Mouse (Mus musculus) G1E (cell line): ENCODE data around the gene Zfp366. TPM values are rescaled to one million over a fixed set of nuclear protein-coding genes. Genes with fewer than 3 reads are reported as not detected.
"Not testable (repeated sequence)": the region's sequence is repeated elsewhere in the genome, so short reads cannot be mapped to it uniquely, and the experiment has no call there.

ENCODE experiments used
- ATAC-seq: 2 replicates; pipeline ENCODE4 v1.8.0; 2016; ENCODE audit warnings: mild to moderate bottlenecking; ENCODE audit not compliant: insufficient number of reproducible peaks, poor library complexity, low FRiP score, severe bottlenecking; ENCODE audit errors: extremely low read depth
- DNase-seq: peaks from one replicate; pipeline ENCODE4 v3.0.0; 2012; ENCODE audit warnings: low spot score
- H3K27me3 ChIP-seq: 2 replicates; pipeline ENCODE4 v1.6.1; 2012; ENCODE audit warnings: mild to moderate bottlenecking, low read length, inconsistent platforms; ENCODE audit not compliant: insufficient read depth
- H3K36me3 ChIP-seq: replicated peaks from 2 replicates; pipeline ENCODE3; 2012; ENCODE audit warnings: mild to moderate bottlenecking, inconsistent platforms
- H3K4me1 ChIP-seq: 2 replicates; pipeline ENCODE4 v1.6.1; 2012; ENCODE audit warnings: low read depth, low read length, inconsistent platforms, mixed read lengths; ENCODE audit not compliant: insufficient read depth
- H3K4me3 ChIP-seq: 2 replicates; pipeline ENCODE4 v1.5.1; 2012; ENCODE audit warnings: low read depth, mild to moderate bottlenecking, inconsistent platforms, low read length, moderate library complexity, mixed read lengths
- H3K9me3 ChIP-seq: replicated peaks from 2 replicates; pipeline ENCODE4 v1.6.1; 2012; ENCODE audit warnings: inconsistent platforms
- CTCF ChIP-seq: IDR thresholded peaks from 2 replicates; pipeline ENCODE4 v1.5.1; 2012; ENCODE audit warnings: low read depth, low read length, inconsistent platforms, mixed read lengths
- GATA1 ChIP-seq: IDR thresholded peaks from 2 replicates; pipeline ENCODE4 v1.6.1; 2012; ENCODE audit warnings: borderline replicate concordance, low read length, inconsistent platforms, mixed read lengths
- GATA2 ChIP-seq: IDR thresholded peaks from 2 replicates; pipeline ENCODE4 v1.6.1; 2012; ENCODE audit warnings: low read depth, low read length, inconsistent platforms, borderline replicate concordance
- POLR2AphosphoS5 ChIP-seq: IDR thresholded peaks from 2 replicates; pipeline ENCODE4 v1.6.1; 2012; ENCODE audit warnings: low read depth, low read length, inconsistent platforms; ENCODE audit not compliant: insufficient replicate concordance
- TAL1 ChIP-seq: conservative IDR thresholded peaks from 2 replicates; pipeline ENCODE4 v1.6.1; 2012; ENCODE audit warnings: low read depth, low read length, inconsistent platforms, mixed read lengths
- polyA plus RNA-seq: library from polyadenylated mRNA; stranded (reverse); fragments of >175 nt; gene quantifications from 2 replicates; pipeline ENCODE4 v1.2.3, GENCODE M21; 2012
- total RNA-seq, 2 experiments: library from RNA; stranded (forward) in 1 of 2; stranded (reverse) in 1 of 2; fragments of 200-1000 nt in 1 of 2; fragments of >200 nt in 1 of 2; fragmentation: Nextera tagmentation in 1 of 2; gene quantifications; 2 replicates each; pipeline ENCODE4 v1.2.3; 2014 to 2017

Zfp366 gene
- total and polyA plus RNA-seq, 3 experiments, result 0.05 TPM; not detected in 2

- no peak overlapping the region for H3K4me3 ChIP-seq
- H3K4me1 ChIP-seq, result no peaks in the 10 kb centered on the region
- no peak for TF ChIP-seq TAL1
- no peak for TF ChIP-seq POLR2AphosphoS5
- TF ChIP-seq CTCF, result no peak
- no peak for TF ChIP-seq GATA1
- TF ChIP-seq GATA2, result no peak
- DNase-seq (no peak), ATAC-seq (no peak)
- no peaks in the 10 kb centered on the region for H3K9me3 ChIP-seq
- no peaks in the 10 kb centered on the region for H3K36me3 ChIP-seq
- H3K27me3 ChIP-seq, result 0 out of 2 replicates have a peak, but pooled peaks cover 4% of the 10 kb centered on the region
Observed at GRCm38 (mm10) chr13:99164360-99164759, 20.3 kb upstream of the Zfp366 start.

- no peaks in the 10 kb centered on the region for H3K36me3 ChIP-seq
- TF ChIP-seq POLR2AphosphoS5 (no peak), TAL1 (no peak)
- H3K27me3 ChIP-seq, result 0 out of 2 replicates have a peak, but pooled peaks cover 6% of the 10 kb centered on the region
- no peaks in the 10 kb centered on the region for H3K4me1 ChIP-seq
- DNase-seq, result no peak
- no peak overlapping the region; the same call in 1 of the 2 replicates for H3K4me3 ChIP-seq
- no peak for ATAC-seq
- H3K9me3 ChIP-seq, result no peaks in the 10 kb centered on the region
Observed at GRCm38 (mm10) chr13:99169401-99169800, 15.2 kb upstream of the Zfp366 start.

- ATAC-seq, result no peak
- H3K27me3 ChIP-seq, result 0 out of 2 replicates have a peak, but pooled peaks cover 6% of the 10 kb centered on the region
- DNase-seq, result no peak
- H3K36me3 ChIP-seq, result no peaks in the 10 kb centered on the region
- no peak for TF ChIP-seq GATA1
- TF ChIP-seq POLR2AphosphoS5, result no peak
- no peak for TF ChIP-seq GATA2
- TF ChIP-seq TAL1, result no peak
- no peak for TF ChIP-seq CTCF
- H3K4me1 ChIP-seq, result no peaks in the 10 kb centered on the region
- H3K9me3 ChIP-seq, result no peaks in the 10 kb centered on the region
- H3K4me3 ChIP-seq, result no peak overlapping the region
Observed at GRCm38 (mm10) chr13:99170337-99170736, 14.3 kb upstream of the Zfp366 start.

- no peak for ATAC-seq
- no peaks in the 10 kb centered on the region for H3K4me1 ChIP-seq
Observed at GRCm38 (mm10) chr13:99173849-99174248, 10.8 kb upstream of the Zfp366 start.

DNA sequence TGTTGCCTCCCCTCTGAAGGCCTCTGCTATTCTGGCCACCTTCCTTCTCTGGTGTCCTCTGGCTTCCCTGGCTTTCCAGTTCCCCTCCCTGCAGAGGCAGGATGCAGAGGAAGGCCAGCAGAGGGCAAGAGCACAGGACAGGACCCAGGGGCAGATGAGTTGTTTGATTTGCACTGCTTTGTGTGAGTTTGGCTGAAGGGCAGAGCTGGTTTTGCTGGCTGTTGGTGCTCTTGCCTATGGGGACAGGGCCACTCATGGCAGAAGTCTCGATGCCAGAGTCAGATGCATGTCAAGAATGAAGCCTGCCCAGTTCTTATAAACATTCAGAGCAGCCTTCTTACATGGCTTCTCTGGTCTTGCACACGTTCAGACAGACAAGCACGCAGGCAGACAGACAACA is 1.8 kb upstream of the Zfp366 start:
- ATAC-seq, H3K27me3 ChIP-seq, H3K4me1 ChIP-seq, DNase-seq, H3K9me3 ChIP-seq, H3K36me3 ChIP-seq, H3K4me3 ChIP-seq: not testable (repeated sequence)

More at GRCm38 (mm10) chr13:99173849-99174248, 10.8 kb upstream of the Zfp366 start:
- H3K27me3 ChIP-seq, result peaks cover 6% of the 10 kb centered on the region; the same call in 1 of the 2 replicates
- no peak for TF ChIP-seq TAL1
- TF ChIP-seq POLR2AphosphoS5, result no peak
- no peak for TF ChIP-seq GATA1
- no peak for TF ChIP-seq GATA2
- TF ChIP-seq CTCF, result no peak
- no peak for DNase-seq
- H3K4me3 ChIP-seq, result no peak overlapping the region
- no peaks in the 10 kb centered on the region for H3K9me3 ChIP-seq
- H3K36me3 ChIP-seq, result no peaks in the 10 kb centered on the region

DNA sequence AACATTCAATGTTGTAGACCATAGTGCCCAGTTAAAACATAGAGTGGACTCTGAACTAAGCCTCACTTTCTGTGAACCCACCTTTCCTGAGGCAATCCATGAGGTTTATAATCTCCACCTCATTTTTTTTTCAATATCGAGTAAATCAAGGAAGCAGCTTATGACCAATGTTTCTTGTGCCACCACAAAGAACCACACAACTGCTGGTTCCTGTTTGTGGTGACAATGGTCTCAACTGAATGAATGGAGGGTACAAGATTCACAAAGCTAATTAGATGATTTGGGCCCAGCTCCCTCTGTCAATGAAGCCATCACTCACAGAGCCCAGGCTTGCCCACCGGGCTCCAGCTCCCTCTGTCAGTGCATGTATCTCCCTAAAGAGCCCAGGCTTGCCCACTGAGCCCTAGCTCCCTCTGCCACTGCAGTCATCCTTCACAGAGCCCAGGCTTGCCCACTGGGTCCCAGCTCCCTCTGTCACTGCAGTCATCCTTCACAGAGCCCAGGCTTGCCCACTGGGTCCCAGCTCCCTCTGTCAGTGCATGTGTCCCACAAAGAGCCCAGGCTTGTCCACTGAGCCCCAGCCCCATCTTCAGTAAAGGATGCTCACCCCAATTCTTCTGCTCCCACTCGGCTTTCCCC is 1.2 kb upstream of the Zfp366 start:
- Histone ChIP-seq H3K4me3 (no peak overlapping the region), H3K36me3 (no peaks in the 10 kb centered on the region), H3K9me3 (no peaks in the 10 kb centered on the region), H3K27me3 (peaks cover 3% of the 10 kb centered on the region), H3K4me1 (no peaks in the 10 kb centered on the region)
- no peak for TF ChIP-seq POLR2AphosphoS5
- TF ChIP-seq GATA1, result no peak
- TF ChIP-seq CTCF, result no peak
- ATAC-seq (no peak), DNase-seq (no peak)

DNA sequence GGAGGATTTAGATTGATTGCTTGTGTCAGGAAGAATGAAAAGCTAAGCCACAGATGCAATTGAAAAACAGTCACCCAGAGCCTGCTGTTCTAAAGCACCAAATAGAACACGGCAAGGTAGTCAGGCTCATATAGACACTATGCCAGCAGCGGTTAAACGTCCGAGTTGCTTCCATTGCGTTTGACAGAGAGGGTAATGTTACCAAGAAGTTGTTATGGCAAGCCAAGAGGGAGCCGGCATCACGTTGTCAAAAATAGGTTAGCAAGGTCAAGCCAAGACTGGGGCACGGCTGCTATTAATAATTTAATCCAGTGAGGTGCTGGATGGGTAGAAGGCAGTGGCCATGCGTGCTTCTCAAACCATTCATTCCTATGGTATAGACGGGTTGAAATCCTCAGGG is 950 bp downstream of the Zfp366 start:
- Histone ChIP-seq H3K27me3 (peaks cover 3% of the 10 kb centered on the region), H3K4me3 (no peak overlapping the region), H3K36me3 (no peaks in the 10 kb centered on the region), H3K4me1 (no peaks in the 10 kb centered on the region), H3K9me3 (no peaks in the 10 kb centered on the region)
- DNase-seq (no peak), ATAC-seq (no peak)
- TF ChIP-seq GATA1, result no peak
- no peak for TF ChIP-seq CTCF
- TF ChIP-seq TAL1, result no peak
- no peak for TF ChIP-seq GATA2
- no peak for TF ChIP-seq POLR2AphosphoS5
